Mouse (Mus musculus): Measurements from ENCODE around the gene Wrb. TPM values are rescaled to one million over a fixed set of nuclear protein-coding genes. Genes with fewer than 3 reads are reported as not detected.

The Wrb gene
- total RNA-seq, 2 experiments from 2014 or later = 32.5 to 33.0 TPM

Other genes with a start within 250 kb of the Wrb start
- gene Psmg1, start 154.4 kb upstream of the Wrb start, total RNA-seq (2021) = 10 to 100 TPM; 29.1 to 30.4 TPM
- gene Brwd1, start 62.9 kb upstream of the Wrb start, total RNA-seq (2021) = 10 to 100 TPM; 60.7 to 62.5 TPM
- gene Hmgn1, start 17.7 kb upstream of the Wrb start, total RNA-seq (2021) = 100 to 1,000 TPM; 209 to 228 TPM
- gene Lca5l, start 46.9 kb downstream of the Wrb start, total RNA-seq (2021) = 1 to 10 TPM; 1.0 to 1.4 TPM
- gene Sh3bgr, start 55.0 kb downstream of the Wrb start, total RNA-seq (2021) = 10 to 100 TPM; 18.5 to 30.4 TPM
- gene B3galt5, start 90.4 kb downstream of the Wrb start, total RNA-seq (2021) = under 1 TPM; 0.13 to 0.42 TPM